Mouse (Mus musculus) midbrain, embryonic 12.5 days (tissue): ENCODE measurements at regions not wholly inside any gene's neighbourhood (a gene's known extent, or its start where the extent isn't known, plus 50 kb on each side); places are given as distances from the start of the nearest gene placed in this dataset.

Source experiments
- ATAC-seq: fragments of 200-750 bp; cut with Nextera tagmentation; 2 replicates; pipeline ENCODE4 v1.8.0; 2017; ENCODE audit warnings: low read depth, moderate TSS enrichment, moderate library complexity; ENCODE audit not compliant: low FRiP score
- H3K27ac ChIP-seq: fragments of 300-500 bp; sonication (generic); replicated peaks from 2 replicates; pipeline ENCODE4 v1.5.1; 2016; ENCODE audit warnings: mild to moderate bottlenecking
- H3K27me3 ChIP-seq: fragments of 300-500 bp; sonication (generic); 2 replicates; pipeline ENCODE4 v1.6.1; 2016; ENCODE audit warnings: mild to moderate bottlenecking
- H3K36me3 ChIP-seq: fragments of 300-500 bp; sonication (generic); 2 replicates; pipeline ENCODE4 v1.6.1; 2016
- H3K4me1 ChIP-seq: fragments of 300-500 bp; sonication (generic); 2 replicates; pipeline ENCODE4 v1.6.1; 2016
- H3K4me2 ChIP-seq: fragments of 300-500 bp; sonication (generic); replicated peaks from 2 replicates; pipeline ENCODE4 v1.6.1; 2016; ENCODE audit warnings: mild to moderate bottlenecking, moderate library complexity
- H3K4me3 ChIP-seq: fragments of 300-500 bp; sonication (generic); 2 replicates; pipeline ENCODE4 v1.5.1; 2016; ENCODE audit warnings: mild to moderate bottlenecking
- H3K9ac ChIP-seq: fragments of 300-500 bp; sonication (generic); replicated peaks from 2 replicates; pipeline ENCODE4 v1.6.1; 2016; ENCODE audit warnings: mild to moderate bottlenecking, moderate library complexity
- H3K9me3 ChIP-seq: fragments of 300-500 bp; sonication (generic); 2 replicates; pipeline ENCODE4 v1.6.1; 2016; ENCODE audit warnings: mild to moderate bottlenecking
- WGBS: fragments of 180-500 bp; shearing (Covaris S2); methylation state at CpG from one replicate; pipeline ENCODE4 v1.1.7; 2016; 5-methylcytosine and 5-hydroxymethylcytosine counted together

GRCm38 (mm10) chr9:68268551-68268950 is 385.0 kb upstream of the Rora start:
- H3K9ac ChIP-seq = no peak overlapping the region
- no peak overlapping the region for H3K27ac ChIP-seq
- 0 out of 2 replicates have a peak overlapping the region, but pooled peaks have one; percentile 13 for H3K4me2 ChIP-seq
- H3K27me3 ChIP-seq = no peaks in the 10 kb centered on the region
- WGBS = 76% methylated on average over 18 of the region's 18 CpGs
- H3K36me3 ChIP-seq = no peaks in the 10 kb centered on the region
- no peak overlapping the region for H3K4me3 ChIP-seq
- H3K9me3 ChIP-seq = no peaks in the 10 kb centered on the region
- no peak for ATAC-seq
- H3K4me1 ChIP-seq = no peaks in the 10 kb centered on the region

- Histone ChIP-seq H3K36me3 (no peaks in the 10 kb centered on the region), H3K4me1 (no peaks in the 10 kb centered on the region), H3K9me3 (no peaks in the 10 kb centered on the region), H3K4me2 (no peak overlapping the region), H3K27me3 (no peaks in the 10 kb centered on the region), H3K27ac (no peak overlapping the region), H3K4me3 (no peak overlapping the region), H3K9ac (no peak overlapping the region)
- WGBS = 73% methylated on average over 7 of the region's 7 CpGs
- no peak for ATAC-seq
These were observed 351.2 kb upstream of the Rora start for GRCm38 (mm10) chr9:68302232-68302925.

GRCm38 (mm10) chr9:68330721-68331120 is 322.9 kb upstream of the Rora start:
- ATAC-seq = no peak
- no peak overlapping the region for H3K4me2 ChIP-seq
- no peak overlapping the region for H3K27ac ChIP-seq
- H3K9ac ChIP-seq = no peak overlapping the region
- H3K9me3 ChIP-seq = 0 out of 2 replicates have a peak, but pooled peaks cover 3% of the 10 kb centered on the region
- WGBS = 80% methylated on average over 3 of the region's 3 CpGs
- no peaks in the 10 kb centered on the region for H3K27me3 ChIP-seq
- H3K4me1 ChIP-seq = no peaks in the 10 kb centered on the region
- no peaks in the 10 kb centered on the region for H3K36me3 ChIP-seq
- H3K4me3 ChIP-seq = no peak overlapping the region

- no peak overlapping the region for H3K9ac ChIP-seq
- 65% methylated on average over 3 of the region's 3 CpGs for WGBS
- H3K27me3 ChIP-seq = no peaks in the 10 kb centered on the region
- no peak for ATAC-seq
- H3K4me3 ChIP-seq = no peak overlapping the region
- no peak overlapping the region for H3K4me2 ChIP-seq
- no peaks in the 10 kb centered on the region for H3K4me1 ChIP-seq
- H3K27ac ChIP-seq = no peak overlapping the region
- no peaks in the 10 kb centered on the region for H3K36me3 ChIP-seq
- no peaks in the 10 kb centered on the region for H3K9me3 ChIP-seq
These were observed 312.7 kb upstream of the Rora start for GRCm38 (mm10) chr9:68340921-68341320.

GRCm38 (mm10) chr9:68341511-68341910 is 312.1 kb upstream of the Rora start:
- Histone ChIP-seq H3K27me3 (no peaks in the 10 kb centered on the region), H3K4me3 (no peak overlapping the region), H3K4me2 (no peak overlapping the region), H3K36me3 (no peaks in the 10 kb centered on the region), H3K9ac (no peak overlapping the region), H3K9me3 (no peaks in the 10 kb centered on the region), H3K4me1 (no peaks in the 10 kb centered on the region), H3K27ac (no peak overlapping the region)
- no peak for ATAC-seq
- 90% methylated on average over 3 of the region's 3 CpGs for WGBS

GRCm38 (mm10) chr9:68347426-68347825 is 306.2 kb upstream of the Rora start:
- Histone ChIP-seq H3K27ac (no peak overlapping the region), H3K4me1 (no peaks in the 10 kb centered on the region), H3K4me3 (no peak overlapping the region), H3K9ac (no peak overlapping the region), H3K9me3 (no peaks in the 10 kb centered on the region), H3K36me3 (no peaks in the 10 kb centered on the region), H3K27me3 (no peaks in the 10 kb centered on the region), H3K4me2 (no peak overlapping the region)
- no peak for ATAC-seq
- WGBS = 84% methylated on average over 6 of the region's 6 CpGs

GRCm38 (mm10) chr9:68351466-68351865 is 302.1 kb upstream of the Rora start:
- H3K4me3 ChIP-seq = no peak overlapping the region
- no peak for ATAC-seq
- H3K4me2 ChIP-seq = no peak overlapping the region
- no peak overlapping the region for H3K27ac ChIP-seq
- 88% methylated on average over 4 of the region's 4 CpGs for whole genome bisulfite sequencing
- H3K9me3 ChIP-seq = no peaks in the 10 kb centered on the region
- no peaks in the 10 kb centered on the region for H3K4me1 ChIP-seq
- H3K9ac ChIP-seq = no peak overlapping the region
- H3K27me3 ChIP-seq = no peaks in the 10 kb centered on the region
- no peaks in the 10 kb centered on the region for H3K36me3 ChIP-seq

GRCm38 (mm10) chr9:68354470-68354869 is 299.1 kb upstream of the Rora start:
- Histone ChIP-seq H3K4me3 (no peak overlapping the region), H3K36me3 (no peaks in the 10 kb centered on the region), H3K27me3 (no peaks in the 10 kb centered on the region), H3K4me2 (no peak overlapping the region), H3K27ac (no peak overlapping the region), H3K9ac (no peak overlapping the region), H3K9me3 (no peaks in the 10 kb centered on the region), H3K4me1 (no peaks in the 10 kb centered on the region)
- ATAC-seq = no peak
- 82% methylated on average over 4 of the region's 4 CpGs for WGBS

- Histone ChIP-seq H3K4me3 (no peak overlapping the region), H3K4me1 (no peaks in the 10 kb centered on the region), H3K36me3 (no peaks in the 10 kb centered on the region), H3K9me3 (no peaks in the 10 kb centered on the region), H3K4me2 (no peak overlapping the region), H3K9ac (no peak overlapping the region), H3K27ac (no peak overlapping the region), H3K27me3 (no peaks in the 10 kb centered on the region)
- 91% methylated on average over 4 of the region's 4 CpGs for WGBS
- no peak for ATAC-seq
These were observed 297.5 kb upstream of the Rora start for GRCm38 (mm10) chr9:68356078-68356477.

- Histone ChIP-seq H3K27ac (no peak overlapping the region), H3K9ac (no peak overlapping the region), H3K9me3 (no peaks in the 10 kb centered on the region), H3K36me3 (no peaks in the 10 kb centered on the region), H3K27me3 (no peaks in the 10 kb centered on the region), H3K4me2 (no peak overlapping the region), H3K4me3 (no peak overlapping the region), H3K4me1 (no peaks in the 10 kb centered on the region)
- 73% methylated on average over 5 of the region's 5 CpGs for WGBS
- no peak for ATAC-seq
These were observed 296.4 kb upstream of the Rora start for GRCm38 (mm10) chr9:68357231-68357630.

- 77% methylated on average over 3 of the region's 3 CpGs for WGBS
- no peak overlapping the region for H3K4me3 ChIP-seq
- no peaks in the 10 kb centered on the region for H3K4me1 ChIP-seq
These were observed 286.6 kb upstream of the Rora start for GRCm38 (mm10) chr9:68366973-68367372.

GRCm38 (mm10) chr9:68367556-68367955 is 286.0 kb upstream of the Rora start:
- Histone ChIP-seq H3K27ac (no peak overlapping the region), H3K4me3 (no peak overlapping the region), H3K9ac (no peak overlapping the region), H3K4me1 (no peaks in the 10 kb centered on the region), H3K9me3 (no peaks in the 10 kb centered on the region), H3K36me3 (no peaks in the 10 kb centered on the region), H3K4me2 (no peak overlapping the region), H3K27me3 (no peaks in the 10 kb centered on the region)
- WGBS = 93% methylated on average over 4 of the region's 4 CpGs
- no peak for ATAC-seq

More at GRCm38 (mm10) chr9:68366973-68367372, 286.6 kb upstream of the Rora start:
- Histone ChIP-seq H3K36me3 (no peaks in the 10 kb centered on the region), H3K9me3 (no peaks in the 10 kb centered on the region), H3K27me3 (no peaks in the 10 kb centered on the region), H3K27ac (no peak overlapping the region), H3K4me2 (no peak overlapping the region), H3K9ac (no peak overlapping the region)
- no peak for ATAC-seq

GRCm38 (mm10) chr9:68372726-68373125 is 280.9 kb upstream of the Rora start:
- Histone ChIP-seq H3K9me3 (no peaks in the 10 kb centered on the region), H3K27me3 (no peaks in the 10 kb centered on the region), H3K36me3 (no peaks in the 10 kb centered on the region), H3K27ac (no peak overlapping the region), H3K4me1 (no peaks in the 10 kb centered on the region), H3K9ac (no peak overlapping the region), H3K4me2 (no peak overlapping the region), H3K4me3 (no peak overlapping the region)
- WGBS = 77% methylated on average over 4 of the region's 4 CpGs
- no peak for ATAC-seq
